Mouse (Mus musculus) retina, postnatal 7 days (tissue): ENCODE data around the gene Trim9.

Experiments
- DNase-seq: peaks from one replicate; pipeline ENCODE4 v3.0.0-alpha.2; 2012; ENCODE audit warnings: low read depth, low spot score

Trim9 gene

DNA sequence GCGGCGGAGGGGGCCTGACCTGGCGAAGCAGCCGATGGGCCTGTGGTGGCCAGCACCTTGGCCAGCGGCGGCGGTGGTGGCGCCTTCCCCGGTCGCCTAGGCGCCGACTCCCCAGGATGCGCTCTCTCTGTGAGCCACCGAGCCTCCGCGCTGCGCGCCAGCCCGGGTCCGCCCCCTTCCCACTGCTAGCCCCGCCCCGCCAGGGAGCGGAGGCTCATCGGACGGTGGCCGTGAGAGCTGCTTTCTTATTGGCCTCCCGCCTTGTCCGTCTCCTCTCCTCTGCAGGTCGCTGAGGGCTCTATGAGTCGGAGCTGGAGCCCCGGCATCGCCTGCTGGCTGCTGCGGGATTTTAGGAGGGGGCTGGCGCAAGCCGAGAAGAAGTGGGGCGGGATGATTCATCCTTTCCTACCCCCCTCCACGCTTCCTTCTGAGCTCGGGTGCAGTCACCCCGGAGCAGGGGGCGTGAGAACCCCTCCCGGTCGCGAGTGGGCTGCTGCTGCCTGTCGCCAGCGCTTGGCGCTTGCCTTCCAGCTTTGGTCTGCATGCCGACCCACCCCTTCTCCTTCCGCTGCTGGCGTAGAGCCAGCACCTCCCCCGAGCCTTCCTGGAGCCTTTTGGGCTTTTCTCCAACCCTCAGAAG lies at the start of gene Trim9:
Gene Trim9 (minus strand): TSS at position 413 of the 640 bp plus-strand sequence.
- peak; percentile 96 for DNase-seq

DNA sequence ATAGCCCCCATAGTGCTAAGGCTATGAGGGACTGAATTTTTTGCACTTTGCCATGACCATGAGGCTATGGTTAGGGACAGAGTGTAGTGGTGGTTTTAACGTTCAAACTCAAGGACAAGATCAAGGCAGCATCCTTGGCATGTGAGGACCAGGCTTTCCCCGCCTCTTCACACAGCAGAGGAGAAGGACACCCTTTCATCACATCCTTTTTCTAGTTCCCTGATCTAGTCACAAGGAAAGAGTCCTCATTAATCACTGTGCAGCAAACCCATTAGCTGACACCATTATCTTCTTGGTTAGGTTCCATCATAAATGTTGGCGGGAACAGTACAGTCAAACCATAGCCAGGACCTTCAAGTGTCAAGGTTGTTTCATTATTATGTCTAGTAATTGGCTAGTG lies 47.6 kb upstream of the Trim9 start:
- DNase-seq, result no peak

DNA sequence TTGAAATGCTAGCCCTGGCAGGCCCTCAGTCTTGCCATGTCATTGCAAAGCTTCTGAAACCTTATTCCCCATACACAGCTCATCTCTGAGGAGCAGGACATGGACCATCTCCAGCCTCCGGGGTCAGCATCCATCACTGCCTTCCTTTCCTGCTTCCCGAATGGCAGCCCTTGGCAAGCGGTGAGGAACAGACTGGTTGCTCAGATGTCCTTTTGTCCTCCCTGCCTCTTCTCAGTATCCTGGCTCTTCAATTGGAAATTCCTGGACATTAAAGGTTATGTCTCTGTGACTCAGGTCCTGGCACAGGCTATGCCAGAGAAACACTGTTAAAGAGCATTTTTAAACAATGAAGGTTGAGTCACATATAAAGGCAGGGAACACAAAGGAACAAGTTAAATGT lies 43.8 kb upstream of the Trim9 start:
- DNase-seq, result no peak

DNA sequence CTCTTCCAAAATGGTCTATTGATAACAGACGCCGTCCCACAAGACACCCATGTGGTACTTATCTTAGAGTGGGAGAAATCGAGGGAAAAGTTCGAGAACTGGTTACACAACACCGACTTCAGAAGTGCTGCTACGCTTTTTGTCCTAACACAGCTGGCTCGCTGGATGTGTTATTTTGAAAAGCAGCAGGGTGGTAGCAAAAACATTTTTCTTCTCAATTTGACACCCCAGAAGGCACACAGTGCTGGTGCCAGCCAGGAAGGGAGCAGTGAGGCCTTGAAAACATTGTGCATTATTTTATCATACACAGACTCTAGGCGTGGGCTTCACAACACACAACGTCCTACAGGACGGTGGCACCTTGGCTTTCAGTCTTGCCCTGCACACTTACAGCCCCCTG lies 27.6 kb upstream of the Trim9 start:
- DNase-seq, result no peak

DNA sequence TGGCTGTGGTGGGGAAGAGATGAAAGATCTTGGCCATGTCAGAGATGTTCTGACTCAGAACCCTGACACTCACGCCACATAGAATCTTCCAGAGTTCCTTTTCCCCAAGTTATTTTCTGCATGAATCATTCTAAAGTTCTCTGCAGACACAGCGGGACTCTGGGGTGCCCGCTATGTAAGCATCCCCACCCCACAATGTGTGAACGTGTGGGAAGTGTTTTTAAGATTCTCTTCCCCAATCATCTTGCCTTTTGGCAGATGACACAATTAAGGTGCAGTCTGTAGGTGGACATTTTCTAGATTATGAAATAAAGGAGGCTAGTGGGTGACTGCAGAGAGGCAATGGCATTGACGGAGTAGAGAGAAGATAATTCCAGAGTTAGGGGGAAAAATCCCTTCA lies 25.5 kb upstream of the Trim9 start:
- DNase-seq, result no peak

DNA sequence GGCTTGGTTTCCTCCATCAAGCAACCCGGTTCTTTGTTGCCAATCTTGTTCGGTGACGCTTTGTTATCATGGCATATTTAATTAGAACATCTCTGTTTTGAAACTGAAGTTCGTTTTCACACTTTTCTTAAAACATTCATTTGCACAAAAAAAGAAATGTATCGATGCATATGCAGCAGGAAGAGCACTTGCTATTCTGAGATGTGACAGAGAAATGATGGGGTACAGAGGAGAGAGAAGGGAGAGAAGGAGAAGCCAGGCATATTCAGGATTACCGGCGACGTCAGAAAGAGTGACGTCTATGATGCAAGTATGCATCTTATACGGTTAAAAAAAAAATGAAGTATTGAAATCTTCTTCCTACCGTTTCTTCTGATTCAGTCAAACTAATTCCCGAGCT lies 21.9 kb upstream of the Trim9 start:
- DNase-seq, result no peak

DNA sequence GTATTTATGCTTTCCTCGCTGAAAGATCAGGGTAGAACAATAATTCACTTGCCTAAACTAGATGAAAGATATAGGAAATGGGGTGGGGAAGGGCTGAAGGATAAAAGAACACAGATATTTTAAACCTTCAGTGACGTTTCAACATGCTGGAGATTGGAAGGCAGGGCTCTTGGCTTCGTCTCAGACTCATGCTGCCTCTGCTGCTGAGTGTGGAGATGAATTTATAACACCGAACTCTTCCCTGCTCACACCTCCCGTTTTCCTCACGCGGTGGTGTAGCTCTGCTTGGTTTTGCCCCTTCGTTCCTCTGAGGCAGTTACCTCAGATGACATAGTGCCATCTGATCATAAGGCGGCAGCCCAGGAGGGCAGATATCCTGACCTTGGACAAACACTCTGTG lies 21.4 kb upstream of the Trim9 start:
- no peak for DNase-seq

DNA sequence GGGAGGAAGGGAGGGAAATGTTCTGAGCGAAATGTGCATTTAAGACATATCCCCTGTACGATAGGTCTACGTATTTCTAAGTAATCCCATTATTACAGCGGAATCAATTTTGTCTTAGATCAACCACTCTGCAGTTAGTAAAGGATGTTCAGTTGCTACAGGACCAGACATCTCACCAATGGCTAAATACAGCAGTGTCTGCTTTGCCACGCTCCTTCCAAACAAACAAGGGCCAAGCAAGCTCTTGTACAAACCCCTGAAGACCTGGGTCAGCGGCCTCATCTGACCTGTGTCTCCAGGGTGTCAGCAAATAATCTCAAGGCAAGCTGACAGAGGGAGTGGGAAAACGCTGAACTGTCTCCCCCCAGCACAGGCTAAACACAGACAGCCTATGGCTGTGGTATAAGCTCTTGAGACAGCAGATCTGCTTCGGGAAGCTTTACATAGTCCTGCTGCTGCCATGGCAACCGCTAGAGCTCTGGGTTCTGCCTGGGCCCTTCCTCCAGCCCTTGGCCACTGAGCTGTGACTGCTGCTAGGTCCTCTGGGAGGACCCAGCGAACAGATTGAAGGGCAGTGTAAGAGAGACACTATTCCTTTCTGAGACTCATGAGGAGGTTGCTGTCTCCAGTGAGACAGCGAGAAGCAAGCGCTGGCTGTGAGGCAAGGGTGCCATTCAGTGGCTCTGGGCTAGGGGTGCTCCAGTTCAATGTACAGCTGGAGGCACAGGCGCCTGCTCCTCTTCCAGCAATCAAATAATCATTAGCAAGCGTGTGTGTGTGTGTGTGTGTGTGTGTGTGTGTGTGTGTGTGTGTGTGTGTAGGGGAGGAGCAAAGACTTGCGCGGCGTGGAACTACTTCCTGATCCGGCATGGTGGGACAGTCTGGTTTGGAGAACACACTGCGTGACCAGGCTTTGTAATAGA lies 20.2 kb upstream of the Trim9 start:
- DNase-seq, result peak; percentile 90

DNA sequence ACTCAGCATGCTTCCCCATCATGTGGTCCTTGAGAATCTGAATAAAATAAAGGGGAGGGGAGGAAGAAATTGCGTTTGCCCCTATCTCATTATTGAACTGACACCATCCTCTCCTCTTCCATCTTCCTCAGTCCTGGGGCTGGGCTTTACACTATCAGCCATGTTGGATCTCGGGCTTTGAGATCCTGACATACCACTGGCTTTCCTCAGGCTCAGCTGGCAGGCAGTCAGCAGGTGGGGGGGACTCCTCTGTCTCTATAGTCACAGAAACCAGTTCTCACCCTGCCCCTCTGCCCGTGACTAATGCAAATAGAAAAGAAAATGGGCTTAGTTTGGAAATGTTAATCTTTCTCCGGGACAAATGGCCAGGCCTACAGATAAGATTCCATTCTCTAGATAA lies 15.6 kb upstream of the Trim9 start:
- DNase-seq, result no peak

DNA sequence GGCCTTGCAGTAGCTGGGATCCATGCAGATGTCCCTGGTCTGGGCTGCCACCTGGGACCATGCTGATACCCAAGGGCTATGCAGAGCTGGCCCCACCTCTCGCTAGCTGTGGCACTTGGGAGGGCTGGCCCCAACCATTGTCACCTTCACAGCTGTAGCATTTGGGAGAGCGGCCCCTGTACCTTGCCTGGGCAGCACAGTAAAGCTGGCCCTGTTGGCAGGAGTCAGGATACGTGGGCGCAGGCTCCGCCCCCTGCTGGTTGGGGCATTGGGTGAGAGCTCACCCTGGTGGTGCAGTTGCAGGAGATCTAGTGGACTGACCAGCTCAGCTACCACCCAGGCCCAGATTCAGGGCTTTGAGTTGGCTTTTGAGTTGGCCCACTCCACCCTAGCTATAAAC lies 12.9 kb upstream of the Trim9 start:
- no peak for DNase-seq

DNA sequence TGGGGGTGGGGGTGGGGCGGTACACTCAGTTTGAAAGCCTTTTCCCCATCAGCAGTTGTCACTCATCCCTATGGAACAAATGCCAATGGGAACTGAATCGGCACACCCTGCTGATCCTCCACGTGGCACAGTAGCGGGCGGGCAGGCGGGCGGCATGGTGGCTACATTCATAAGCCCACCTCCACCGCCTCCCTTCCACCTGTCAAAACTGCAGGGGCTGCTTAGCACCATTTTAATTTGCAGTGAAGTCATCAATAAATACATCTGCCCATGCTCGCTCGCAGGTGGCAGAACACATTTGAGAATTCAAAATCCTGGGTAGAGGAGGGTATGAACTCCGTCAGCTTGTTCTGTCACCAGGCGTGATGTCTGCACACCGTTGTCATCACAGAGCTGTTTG lies 12.0 kb upstream of the Trim9 start:
- no peak for DNase-seq

DNA sequence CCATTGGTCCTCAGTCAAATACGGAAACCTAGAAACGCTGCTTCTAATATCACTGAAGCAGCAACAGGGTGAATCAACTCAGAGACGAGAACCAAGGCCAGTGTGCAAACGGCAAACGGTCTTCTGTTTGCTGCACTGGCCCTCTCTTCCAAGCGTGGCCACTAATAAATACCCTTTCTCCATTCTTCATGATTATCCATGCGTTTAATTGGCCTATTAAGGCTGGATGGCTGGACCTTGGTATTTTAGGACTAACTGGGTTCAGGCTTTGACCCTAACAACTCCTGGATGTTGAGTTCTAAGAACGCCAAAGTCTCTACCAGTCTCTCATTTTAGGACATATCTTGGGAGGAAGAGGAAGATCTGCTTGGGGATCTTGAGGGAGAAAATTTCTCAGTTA lies 7.5 kb upstream of the Trim9 start:
- no peak for DNase-seq

DNA sequence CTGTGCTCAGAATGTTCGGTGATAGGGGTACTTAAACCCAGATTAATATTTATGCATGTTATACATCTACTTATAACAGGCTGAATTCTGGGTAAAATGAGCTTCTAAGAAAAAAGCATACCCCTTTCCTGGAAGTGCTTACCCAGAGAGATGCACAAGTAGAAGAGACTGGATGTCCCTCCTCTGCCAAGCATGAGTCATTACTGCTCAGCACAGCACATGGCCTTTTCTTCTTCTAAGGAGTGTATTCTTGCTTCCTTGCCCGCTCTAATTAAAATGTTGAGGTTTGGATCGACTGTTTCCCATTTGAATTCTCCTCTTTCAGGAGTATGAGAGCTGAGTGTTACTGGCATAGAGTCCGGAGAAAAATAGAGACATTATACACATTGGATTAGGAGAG lies 3.1 kb upstream of the Trim9 start:
- DNase-seq, result no peak

DNA sequence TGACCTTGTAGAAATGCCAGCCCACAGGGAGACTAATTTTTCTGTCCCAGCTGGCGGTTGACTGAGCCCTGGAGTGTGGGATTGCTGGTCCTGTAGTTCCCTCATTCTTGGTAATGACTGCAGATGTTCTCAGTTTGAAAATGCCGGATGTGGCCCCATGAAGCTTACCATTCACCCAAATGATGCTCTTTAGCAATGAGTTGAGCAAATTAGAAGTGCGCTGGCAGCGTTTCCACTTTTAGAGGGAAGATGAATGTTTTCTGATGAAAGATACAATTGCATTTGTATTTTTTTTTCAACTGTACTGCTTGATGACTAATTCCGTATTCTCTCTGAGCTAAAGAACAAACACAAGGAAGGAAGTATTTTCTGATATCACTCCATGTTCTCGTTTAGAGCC lies 2.4 kb upstream of the Trim9 start:
- no peak for DNase-seq

DNA sequence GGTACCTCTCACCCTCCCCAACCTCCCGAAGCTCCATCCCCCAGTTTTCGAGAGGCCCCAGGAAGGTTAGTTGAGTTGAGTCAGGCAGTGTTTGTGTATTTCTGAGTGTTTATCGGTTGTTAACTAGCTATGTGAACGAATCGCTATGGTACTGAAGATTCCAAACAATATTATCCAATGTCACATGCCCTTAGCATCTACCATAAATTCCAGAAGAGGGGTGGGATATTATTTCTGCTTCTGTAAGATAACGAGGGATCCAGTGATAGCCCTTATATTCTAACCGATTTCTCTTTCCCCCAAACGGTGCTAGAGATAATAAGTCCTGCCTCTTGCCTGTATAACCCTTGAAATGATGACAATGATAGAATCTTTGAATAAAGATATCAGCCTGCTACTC lies 612 bp upstream of the Trim9 start:
- DNase-seq, result no peak

DNA sequence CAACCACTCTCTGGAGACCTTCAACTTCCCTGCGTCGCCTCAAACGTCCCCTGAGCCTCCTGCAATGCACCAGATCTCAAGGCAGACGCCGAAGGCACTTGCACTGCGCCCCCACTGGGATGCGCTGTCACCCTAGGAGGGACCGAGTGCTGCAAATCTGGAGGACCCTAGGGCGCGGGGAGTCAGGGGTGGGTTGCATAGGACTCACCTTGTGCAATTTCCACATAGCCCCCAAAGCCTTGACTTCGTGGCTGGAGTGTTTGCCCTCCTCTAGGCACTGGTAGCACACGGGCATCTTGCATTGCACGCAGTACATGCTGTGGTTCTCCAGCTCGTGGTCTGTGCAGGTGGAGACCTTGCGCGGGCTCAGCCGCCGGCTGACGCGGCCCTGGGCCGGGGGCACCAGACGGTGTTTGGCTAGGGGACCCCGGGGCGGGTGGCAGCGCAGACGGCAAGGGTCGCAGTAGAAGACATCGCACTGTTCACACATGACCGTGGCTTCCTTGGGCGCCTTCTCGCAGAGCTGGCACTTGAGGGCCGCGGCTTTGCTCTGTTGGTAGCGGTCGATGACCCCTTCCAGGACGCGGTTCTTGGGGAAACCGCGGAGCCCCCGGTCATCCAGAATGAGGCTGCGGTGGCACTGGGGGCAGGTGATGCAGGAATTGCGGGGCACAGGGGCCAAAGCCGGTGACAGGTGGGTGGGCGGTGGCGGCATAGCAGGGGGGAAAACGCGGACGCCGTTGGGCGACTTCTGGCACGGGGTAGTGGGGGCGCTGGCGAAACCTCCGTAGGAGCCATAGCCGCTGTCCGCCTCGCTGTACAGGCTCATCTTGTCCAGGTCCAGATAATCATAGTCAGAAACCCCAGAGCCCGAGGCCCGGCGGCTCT lies 1.0 kb downstream of the Trim9 start:
- peak; percentile 63 for DNase-seq

DNA sequence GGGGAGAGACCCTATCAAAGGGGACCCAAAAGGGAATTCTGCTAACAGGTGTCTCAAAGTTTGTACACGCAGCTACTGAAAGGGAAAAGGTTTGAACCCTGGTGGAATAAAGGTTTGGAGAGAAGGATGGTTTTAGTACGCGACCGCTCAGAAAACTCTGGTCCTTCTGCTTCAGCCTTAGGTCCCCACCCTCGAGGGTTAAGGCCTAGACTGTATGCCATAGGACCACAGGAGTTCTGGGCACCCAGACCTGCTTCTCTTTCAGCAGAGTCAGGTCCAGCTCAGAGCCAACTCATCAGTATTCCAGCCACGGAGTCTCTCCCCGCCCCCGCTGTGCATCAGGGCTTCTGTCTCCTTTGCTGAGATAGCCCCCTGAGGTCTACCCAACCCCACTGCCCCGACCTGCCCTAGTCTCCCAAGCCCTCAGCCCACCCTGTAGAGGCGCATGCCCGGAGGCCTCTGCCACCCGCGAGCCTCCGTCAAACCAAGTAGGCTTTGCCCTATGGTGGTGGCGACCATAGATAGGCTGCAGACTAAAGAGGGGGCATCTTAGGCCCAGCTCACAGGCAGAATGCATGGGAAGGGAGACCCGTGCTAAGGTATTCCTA lies 1.8 kb downstream of the Trim9 start:
- no peak for DNase-seq

DNA sequence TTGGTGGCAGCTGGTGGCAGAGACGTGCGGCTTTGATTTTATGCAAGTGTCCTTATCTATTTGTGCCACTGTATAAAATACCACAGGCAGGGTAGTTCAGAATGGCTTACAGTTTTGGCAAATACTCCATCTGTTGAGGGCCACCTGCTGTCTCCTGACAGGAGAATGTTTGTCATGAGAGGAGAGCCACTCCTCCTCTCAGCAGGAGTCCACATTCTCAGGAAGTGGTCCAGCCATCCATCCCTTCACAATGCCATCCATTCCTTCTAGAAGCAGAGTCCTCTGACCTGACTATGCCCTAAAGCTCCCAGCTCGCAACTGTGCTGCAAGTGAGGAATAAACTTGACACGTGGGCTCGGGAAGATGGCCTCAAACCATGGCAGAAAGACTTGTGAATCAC lies 12.2 kb downstream of the Trim9 start:
- no peak for DNase-seq

DNA sequence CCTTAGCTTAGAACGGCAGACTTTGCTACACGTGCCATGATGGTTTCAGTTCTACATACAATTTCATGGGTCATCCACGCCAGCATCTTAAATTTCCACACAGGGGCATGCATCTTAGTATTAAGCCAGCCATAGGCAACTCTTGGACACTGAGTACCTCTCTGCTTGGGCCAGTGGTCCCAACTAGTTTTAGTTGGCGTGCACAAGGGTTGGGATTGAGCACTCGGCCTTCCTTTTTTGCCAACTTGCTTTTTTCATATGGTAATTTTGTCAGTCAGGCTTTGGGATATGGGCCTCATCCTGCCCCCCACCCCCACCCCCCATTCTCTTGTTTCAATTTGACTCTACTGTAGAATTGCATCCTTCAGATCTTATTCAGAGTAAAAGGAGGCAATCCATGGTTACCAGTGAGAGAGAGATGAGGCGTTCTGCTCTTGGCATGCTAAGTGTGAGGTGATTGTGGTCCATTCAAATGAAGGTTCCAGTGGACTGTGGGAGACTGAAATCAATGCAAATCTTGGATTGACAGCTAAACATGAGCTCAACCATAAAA lies 14.1 kb downstream of the Trim9 start:
- DNase-seq, result no peak

DNA sequence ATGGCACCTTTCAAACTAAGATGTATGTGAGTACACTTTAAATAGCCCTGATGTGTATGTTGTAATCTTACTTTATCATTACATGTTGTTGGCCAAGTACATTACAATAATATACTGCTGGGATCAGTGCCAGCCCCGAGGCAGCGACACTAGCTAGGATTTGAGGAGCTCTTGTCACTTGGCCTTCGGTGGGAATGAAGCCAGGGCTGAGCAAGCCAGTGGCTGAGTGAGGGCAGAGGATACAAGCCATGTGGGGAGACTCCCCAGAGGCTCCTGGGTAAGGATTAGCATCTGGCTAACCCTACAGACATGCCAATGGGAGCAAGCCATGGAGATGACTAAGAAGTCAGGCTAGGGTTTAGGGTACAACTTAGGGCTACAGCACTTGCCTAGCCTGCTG lies 18.4 kb downstream of the Trim9 start:
- DNase-seq, result no peak

DNA sequence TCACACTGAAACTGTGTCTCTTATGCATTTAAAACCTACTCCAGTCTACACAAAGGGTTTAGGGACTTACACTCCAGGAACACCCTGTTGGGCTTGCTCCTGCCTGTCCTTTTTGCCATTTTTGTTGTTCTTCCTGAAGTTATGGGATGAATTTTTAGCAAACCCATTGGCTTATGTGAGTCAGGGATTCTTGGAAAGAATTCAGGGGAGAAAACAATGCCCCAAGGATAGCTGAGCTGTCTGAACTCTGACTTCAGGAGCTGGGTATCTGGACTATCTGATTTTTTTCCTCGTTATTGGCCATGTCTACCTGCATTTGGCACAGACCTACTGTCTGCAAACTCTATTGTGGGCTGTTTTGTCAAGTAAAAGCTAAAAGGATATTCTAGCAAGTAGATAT lies 20.5 kb downstream of the Trim9 start:
- DNase-seq, result no peak

DNA sequence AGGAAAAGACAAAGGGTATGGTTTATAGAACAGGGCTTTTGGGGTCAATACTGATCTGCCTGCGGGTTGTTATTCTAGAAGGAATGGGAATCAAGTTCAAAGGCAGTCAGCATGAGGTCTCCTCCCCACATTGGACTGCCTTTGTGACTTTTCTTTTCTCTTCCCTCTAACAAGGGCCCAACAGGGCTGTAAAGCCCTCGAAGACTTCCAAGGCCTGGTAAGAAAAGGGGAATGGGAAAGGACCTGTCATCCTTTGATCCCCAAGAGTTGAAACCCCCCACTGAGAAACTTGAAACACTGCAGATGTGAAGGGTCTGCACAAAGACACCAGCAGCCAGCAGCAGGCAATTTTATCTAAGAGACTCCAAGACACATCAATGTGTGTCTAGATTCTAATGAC lies 21.0 kb downstream of the Trim9 start:
- no peak for DNase-seq
